Mouse (Mus musculus) forebrain, embryonic 13.5 days (tissue): ENCODE data around the gene Gm3233. TPM values are rescaled to one million over a fixed set of nuclear protein-coding genes. Genes with fewer than 3 reads are reported as not detected.
"Not testable (repeated sequence)": the region's sequence is repeated elsewhere in the genome, so short reads cannot be mapped to it uniquely, and the experiment has no call there.

Source experiments
- ATAC-seq: fragments of 200-750 bp; cut with Nextera tagmentation; 2 replicates; pipeline ENCODE4 v1.8.0; 2017
- H3K27ac ChIP-seq: fragments of 300-500 bp; sonication (generic); 2 replicates; pipeline ENCODE4 v1.5.1; 2015; ENCODE audit warnings: inconsistent platforms, mild to moderate bottlenecking, moderate library complexity
- H3K27me3 ChIP-seq: fragments of 300-500 bp; sonication (generic); 2 replicates; pipeline ENCODE4 v1.6.1; 2015; ENCODE audit warnings: mild to moderate bottlenecking, inconsistent platforms
- H3K36me3 ChIP-seq: fragments of 300-500 bp; sonication (generic); 2 replicates; pipeline ENCODE4 v1.6.1; 2015; ENCODE audit warnings: mild to moderate bottlenecking, inconsistent platforms; ENCODE audit not compliant: poor library complexity, severe bottlenecking
- H3K4me1 ChIP-seq: fragments of 300-500 bp; sonication (generic); 2 replicates; pipeline ENCODE4 v1.6.1; 2015; ENCODE audit warnings: inconsistent platforms
- H3K4me2 ChIP-seq: fragments of 300-500 bp; sonication (generic); 2 replicates; pipeline ENCODE4 v1.6.1; 2015; ENCODE audit warnings: inconsistent platforms, mild to moderate bottlenecking, moderate library complexity
- H3K4me3 ChIP-seq: fragments of 300-500 bp; sonication (generic); 2 replicates; pipeline ENCODE4 v1.5.1; 2015; ENCODE audit warnings: mild to moderate bottlenecking, inconsistent platforms
- H3K9ac ChIP-seq: fragments of 300-500 bp; sonication (generic); 2 replicates; pipeline ENCODE4 v1.6.1; 2015; ENCODE audit warnings: mild to moderate bottlenecking, inconsistent platforms
- H3K9me3 ChIP-seq: fragments of 300-500 bp; sonication (generic); replicated peaks from 2 replicates; pipeline ENCODE4 v1.6.1; 2016; ENCODE audit warnings: inconsistent platforms
- WGBS: fragments of 180-500 bp; shearing (Covaris S2); methylation state at CpG from one replicate; pipeline ENCODE4 v1.1.7; 2015; 5-methylcytosine and 5-hydroxymethylcytosine counted together
- polyA plus RNA-seq: library from polyadenylated mRNA; unstranded; fragments of >200 nt; fragmentation: Nextera tagmentation; extraction: Ambion mirVana; gene quantifications from 2 replicates; pipeline ENCODE4 v1.2.1, GENCODE M21; 2015

The Gm3233 gene
- polyA plus RNA-seq: not detected in 2 replicates

DNA sequence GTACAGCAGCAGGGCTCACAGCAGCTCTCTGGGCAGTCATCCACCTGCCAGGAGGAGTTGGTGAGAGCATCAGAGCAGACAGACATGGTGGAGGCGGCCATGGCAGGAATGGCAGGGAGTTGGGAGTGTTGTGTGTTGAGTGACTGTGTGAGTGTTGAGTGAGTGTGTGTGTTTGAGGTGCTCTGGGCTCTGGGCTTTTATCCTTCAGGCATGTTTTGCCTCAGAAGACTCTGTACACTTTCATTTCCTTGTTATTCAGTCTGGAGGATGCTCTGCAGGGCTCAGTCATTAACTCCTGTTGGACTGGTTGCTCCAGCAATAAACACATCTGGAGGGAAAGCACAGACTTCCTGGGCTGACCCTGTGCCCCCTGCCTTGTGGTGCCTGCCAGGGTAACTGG is at the start of gene Gm3233:
Gm3233 (minus strand) TSS at position 101 of the 400 bp plus-strand sequence.
- not testable (repeated sequence) for H3K9ac ChIP-seq, H3K4me2 ChIP-seq, H3K4me1 ChIP-seq, ATAC-seq, H3K36me3 ChIP-seq, H3K4me3 ChIP-seq, H3K27ac ChIP-seq, H3K9me3 ChIP-seq, H3K27me3 ChIP-seq
- no CpG with 5 or more reads among the region's 1 CpGs for WGBS

DNA sequence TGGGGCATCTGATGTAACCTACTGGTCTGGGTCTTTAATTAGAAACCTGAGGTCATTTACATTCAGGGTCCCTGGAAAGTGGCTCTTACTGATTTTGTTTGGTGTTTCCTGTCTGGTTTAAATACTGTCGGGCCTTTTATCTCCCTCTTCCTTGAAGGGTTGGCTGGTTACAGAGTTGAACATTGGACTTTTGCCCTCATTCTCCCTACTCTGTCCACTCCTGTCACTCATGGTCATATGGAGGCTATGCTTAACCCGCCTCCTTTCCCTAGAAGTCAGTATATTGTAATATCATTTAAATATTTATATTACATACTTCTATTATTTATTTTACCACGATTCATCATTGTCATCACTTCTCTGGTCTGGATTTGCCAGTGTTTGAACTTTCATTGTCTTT is 44.6 kb upstream of the Gm3233 start:
- Histone ChIP-seq H3K36me3 (no peaks in the 10 kb centered on the region), H3K4me3 (no peak overlapping the region), H3K9ac (no peak overlapping the region), H3K27ac (no peak overlapping the region), H3K9me3 (no peaks in the 10 kb centered on the region), H3K4me2 (no peak overlapping the region), H3K4me1 (0 out of 2 replicates have a peak, but pooled peaks cover under 1% of the 10 kb centered on the region), H3K27me3 (no peaks in the 10 kb centered on the region)
- ATAC-seq: no peak
- 84% methylated on average over 3 of the region's 3 CpGs for WGBS

DNA sequence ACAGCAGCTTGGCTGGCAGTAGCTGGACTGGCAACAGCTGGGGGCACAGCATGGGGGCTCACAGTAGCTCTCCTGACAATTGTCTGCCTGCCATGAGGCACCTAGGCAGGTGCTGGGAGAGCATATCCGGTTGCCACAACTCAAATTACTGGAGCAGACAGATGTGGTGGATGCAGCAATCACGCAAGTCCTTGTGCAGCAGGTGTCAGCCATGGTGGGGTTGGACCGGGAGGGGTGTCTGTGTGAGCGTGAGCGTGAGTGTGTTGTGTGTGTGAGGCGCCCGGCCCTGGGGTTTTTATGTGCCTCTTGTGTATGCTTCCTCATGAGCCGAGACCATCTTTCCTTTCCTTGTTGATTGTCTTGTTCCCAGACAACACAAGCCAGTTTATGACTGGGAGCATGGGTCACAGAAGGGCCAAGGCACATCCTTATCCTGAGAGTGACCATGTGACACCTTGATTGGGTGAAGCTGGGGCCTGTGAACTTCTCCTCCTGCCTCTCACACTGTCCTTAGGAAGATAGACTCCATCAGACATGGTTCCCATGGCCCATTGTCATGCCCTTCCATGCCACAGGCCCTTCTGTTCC is 39.5 kb upstream of the Gm3233 start, which contains the start of gene Gm19668:
Gm19668 (minus strand) TSS at position 213 of the 588 bp plus-strand sequence.
- no peak for ATAC-seq

DNA sequence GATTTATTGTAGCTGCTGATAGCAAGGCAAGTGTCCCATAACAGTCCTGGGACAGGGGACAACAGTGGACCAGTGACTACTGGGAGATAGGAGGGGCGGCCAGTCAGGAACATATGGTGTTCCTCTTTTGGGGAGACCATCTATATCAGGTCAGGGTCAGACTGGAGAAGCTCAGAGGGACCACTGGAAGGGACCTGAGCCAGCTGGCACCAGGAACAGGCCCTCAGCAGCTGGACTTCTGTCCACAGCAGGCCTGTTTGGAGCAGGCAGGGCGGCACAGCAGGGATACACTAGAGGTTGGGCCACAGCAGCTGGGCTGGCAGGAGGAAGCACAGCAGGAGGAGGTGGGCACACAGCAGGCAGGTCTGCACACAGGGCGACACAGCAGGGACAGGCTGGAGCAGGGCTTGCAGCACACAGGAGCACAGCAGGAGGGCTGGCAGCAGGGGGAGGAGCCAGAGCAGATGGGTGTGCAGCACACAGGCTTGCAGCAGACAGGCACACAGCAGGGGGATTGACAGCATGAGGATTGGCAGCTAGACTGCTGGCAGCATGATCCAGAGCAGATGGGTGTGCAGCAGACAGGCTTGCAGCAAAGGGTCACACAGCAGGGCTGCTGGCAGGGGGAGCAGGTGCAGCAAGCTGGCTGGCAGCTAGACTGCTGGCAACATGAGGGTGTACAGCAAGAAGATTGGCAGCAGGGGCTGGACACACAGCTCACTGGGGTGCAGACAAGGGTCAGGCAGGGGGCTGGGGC is 38.9 kb upstream of the Gm3233 start:
- H3K27me3 ChIP-seq, ATAC-seq, H3K9ac ChIP-seq, H3K4me2 ChIP-seq, H3K4me3 ChIP-seq, H3K9me3 ChIP-seq, H3K36me3 ChIP-seq: not testable (repeated sequence)
- H3K27ac ChIP-seq: peak overlapping the region; percentile 69
- H3K4me1 ChIP-seq: peaks cover 13% of the 10 kb centered on the region
- WGBS: 38% methylated on average over 3 of the region's 3 CpGs

More for the DNA sequence above, 39.5 kb upstream of the Gm3233 start, which contains the start of gene Gm19668:
- Histone ChIP-seq H3K36me3 (no peaks in the 10 kb centered on the region), H3K9ac (no peak within 1 kb of the TSS), H3K27me3 (no peaks in the 10 kb centered on the region), H3K4me1 (peaks cover 13% of the 10 kb centered on the region), H3K27ac (peak within 1 kb of the TSS; percentile 69), H3K4me2 (no peak within 1 kb of the TSS), H3K9me3 (no peaks in the 10 kb centered on the region), H3K4me3 (no peak within 1 kb of the TSS)
- 66% methylated on average over 8 of the region's 8 CpGs for WGBS

DNA sequence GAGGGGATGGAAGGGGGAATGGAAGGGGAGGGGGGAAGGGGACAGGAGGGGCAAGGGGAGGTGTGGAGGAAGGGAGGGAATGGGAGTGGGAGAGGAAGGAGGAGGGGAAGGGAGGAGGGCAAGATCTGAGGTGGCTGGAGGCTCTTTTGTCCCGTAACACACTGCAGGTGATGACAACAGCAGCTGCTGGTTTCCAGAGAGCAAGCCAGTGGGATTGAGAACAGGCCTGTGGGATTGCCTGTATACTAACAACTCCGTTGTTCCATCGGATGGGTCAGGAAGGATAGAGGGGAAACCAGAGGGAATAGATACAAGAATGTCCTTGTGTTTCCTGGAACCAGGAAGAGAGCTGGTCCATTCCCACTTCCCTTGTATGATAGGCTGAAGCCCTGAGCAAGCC is 38.2 kb upstream of the Gm3233 start:
- H3K27me3 ChIP-seq: no peaks in the 10 kb centered on the region
- no peaks in the 10 kb centered on the region for H3K9me3 ChIP-seq
- H3K4me3 ChIP-seq: no peak overlapping the region
- peaks cover 13% of the 10 kb centered on the region for H3K4me1 ChIP-seq
- ATAC-seq: no peak
- H3K4me2 ChIP-seq: no peak overlapping the region
- peak overlapping the region; percentile 69 for H3K27ac ChIP-seq
- 15% methylated on average over 3 of the region's 3 CpGs for whole genome bisulfite sequencing
- H3K9ac ChIP-seq: no peak overlapping the region
- H3K36me3 ChIP-seq: no peaks in the 10 kb centered on the region

DNA sequence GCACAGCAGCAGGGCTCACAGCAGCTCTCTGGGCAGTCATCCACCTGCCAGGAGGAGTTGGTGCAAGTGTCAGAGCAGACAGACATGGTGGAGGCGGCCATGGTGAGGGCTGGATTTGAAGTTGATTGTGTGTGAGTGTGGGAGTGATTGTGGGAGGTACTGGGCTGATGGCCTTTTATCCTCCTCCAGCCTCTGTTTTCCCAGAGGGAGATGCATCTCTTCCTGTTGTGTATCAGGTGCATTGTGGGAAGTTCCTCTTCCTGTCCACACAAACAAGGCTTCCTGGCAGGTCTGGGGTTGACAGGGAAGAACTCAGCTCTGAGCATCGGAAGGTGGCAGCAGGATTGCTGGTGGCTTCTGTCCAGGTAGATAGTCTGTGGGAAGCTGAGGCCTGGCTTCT is 35.5 kb upstream of the Gm3233 start, which contains the start of gene Gm9639:
Gm9639 (minus strand) TSS at position 101 of the 400 bp plus-strand sequence.
- H3K4me1 ChIP-seq: peaks cover 13% of the 10 kb centered on the region
- H3K4me3 ChIP-seq: no peak within 1 kb of the TSS
- H3K36me3 ChIP-seq: no peaks in the 10 kb centered on the region
- ATAC-seq: no peak
- 50% methylated on average over 2 of the region's 2 CpGs for WGBS
- H3K9ac ChIP-seq: no peak within 1 kb of the TSS
- H3K4me2 ChIP-seq: no peak within 1 kb of the TSS
- no peaks in the 10 kb centered on the region for H3K27me3 ChIP-seq
- no peak within 1 kb of the TSS; the same call in 1 of the 2 replicates for H3K27ac ChIP-seq
- no peaks in the 10 kb centered on the region for H3K9me3 ChIP-seq

DNA sequence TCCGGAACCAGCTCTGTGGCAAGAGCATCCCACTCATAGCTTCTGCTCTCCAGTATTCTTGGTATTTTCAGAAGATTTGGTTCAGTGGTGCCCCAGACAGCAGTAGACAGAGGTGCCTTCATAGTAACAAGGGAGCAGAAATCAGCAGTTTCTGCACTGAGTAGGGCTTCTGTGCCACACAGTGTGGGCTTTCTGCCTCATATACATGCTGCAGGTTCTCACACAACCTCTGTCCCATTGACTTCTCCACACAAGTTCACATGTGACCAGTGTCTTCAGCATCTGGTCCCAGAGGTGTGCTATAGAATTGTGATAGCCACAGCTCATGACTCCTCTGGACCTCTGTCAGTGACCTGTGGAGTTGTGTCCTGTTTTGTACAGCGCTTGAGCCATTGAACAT is 29.1 kb upstream of the Gm3233 start:
- no peaks in the 10 kb centered on the region for H3K36me3 ChIP-seq
- H3K4me2 ChIP-seq: no peak overlapping the region
- H3K9me3 ChIP-seq: no peaks in the 10 kb centered on the region
- H3K4me1 ChIP-seq: no peaks in the 10 kb centered on the region
- no peak for ATAC-seq
- H3K27ac ChIP-seq: no peak overlapping the region
- H3K9ac ChIP-seq: no peak overlapping the region
- no peak overlapping the region for H3K4me3 ChIP-seq
- 92% methylated on average over 2 of the region's 2 CpGs for WGBS
- no peaks in the 10 kb centered on the region for H3K27me3 ChIP-seq

DNA sequence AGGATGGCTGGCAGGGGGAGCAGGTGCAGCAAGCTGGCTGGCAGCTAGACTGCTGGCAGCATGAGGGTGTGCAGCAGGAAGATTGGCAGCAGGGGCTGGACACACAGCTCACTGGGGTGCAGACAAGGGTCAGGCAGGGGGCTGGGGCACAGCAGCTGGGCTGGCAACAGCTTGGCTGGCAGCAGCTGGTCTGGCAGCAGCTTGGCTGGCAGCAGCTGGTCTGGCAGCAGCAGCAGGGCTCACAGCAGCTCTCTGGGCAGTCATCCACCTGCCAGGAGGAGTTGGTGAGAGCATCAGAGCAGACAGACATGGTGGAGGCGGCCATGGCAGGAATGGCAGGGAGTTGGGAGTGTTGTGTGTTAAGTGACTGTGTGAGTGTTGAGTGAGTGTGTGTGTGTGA is 28.4 kb upstream of the Gm3233 start, which contains the start of gene Gm7137:
Gm7137 (minus strand) TSS at position 325 of the 400 bp plus-strand sequence.
- H3K4me3 ChIP-seq, ATAC-seq, H3K9me3 ChIP-seq, H3K4me1 ChIP-seq, H3K27me3 ChIP-seq, H3K36me3 ChIP-seq, H3K4me2 ChIP-seq, H3K9ac ChIP-seq, H3K27ac ChIP-seq: not testable (repeated sequence)
- no CpG with 5 or more reads among the region's 1 CpGs for WGBS

DNA sequence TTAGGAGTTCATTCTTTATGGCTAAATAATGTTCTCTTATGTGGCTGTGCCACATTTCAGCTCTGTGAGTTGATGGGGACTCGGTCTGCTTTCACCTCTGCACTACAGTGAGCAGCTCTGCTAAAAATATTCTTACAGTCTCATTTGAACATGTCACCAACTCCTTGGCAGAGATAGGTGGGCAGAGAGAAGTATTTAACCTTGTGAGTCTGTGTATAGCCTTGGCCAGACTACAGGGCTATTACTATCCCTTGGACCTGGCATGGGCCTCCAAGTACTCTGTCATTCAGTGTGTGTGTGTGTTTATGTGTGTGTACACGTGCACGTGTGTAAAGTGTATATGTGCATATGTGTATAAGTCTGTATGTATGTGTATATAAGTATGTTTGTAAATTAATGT is 23.9 kb upstream of the Gm3233 start:
- not testable (repeated sequence) for H3K4me1 ChIP-seq, ATAC-seq
- 96% methylated on average over 3 of the region's 3 CpGs for WGBS

DNA sequence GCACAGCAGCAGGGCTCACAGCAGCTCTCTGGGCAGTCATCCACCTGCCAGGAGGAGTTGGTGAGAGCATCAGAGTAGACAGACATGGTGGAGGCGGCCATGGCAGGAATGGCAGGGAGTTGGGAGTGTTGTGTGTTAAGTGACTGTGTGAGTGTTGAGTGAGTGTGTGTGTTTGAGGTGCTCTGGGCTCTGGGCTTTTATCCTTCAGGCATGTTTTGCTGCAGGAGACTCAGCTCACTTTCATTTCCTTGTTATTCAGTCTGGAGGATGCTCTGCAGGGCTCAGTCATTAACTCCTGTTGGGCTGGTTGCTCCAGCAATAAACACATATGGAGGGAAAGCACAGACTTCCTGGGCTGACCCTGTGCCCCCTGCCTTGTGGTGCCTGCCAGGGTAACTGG is 23.0 kb upstream of the Gm3233 start, which contains the start of gene Gm3250:
Gm3250 (minus strand) TSS at position 101 of the 400 bp plus-strand sequence.
- ATAC-seq, H3K36me3 ChIP-seq, H3K4me3 ChIP-seq, H3K9ac ChIP-seq, H3K27ac ChIP-seq, H3K9me3 ChIP-seq, H3K4me2 ChIP-seq, H3K27me3 ChIP-seq, H3K4me1 ChIP-seq: not testable (repeated sequence)
- 78% methylated on average over 1 of the region's 1 CpGs for WGBS

More for the DNA sequence above, 23.9 kb upstream of the Gm3233 start:
- not testable (repeated sequence) for H3K36me3 ChIP-seq, H3K9ac ChIP-seq, H3K27ac ChIP-seq, H3K9me3 ChIP-seq, H3K4me3 ChIP-seq, H3K4me2 ChIP-seq, H3K27me3 ChIP-seq

DNA sequence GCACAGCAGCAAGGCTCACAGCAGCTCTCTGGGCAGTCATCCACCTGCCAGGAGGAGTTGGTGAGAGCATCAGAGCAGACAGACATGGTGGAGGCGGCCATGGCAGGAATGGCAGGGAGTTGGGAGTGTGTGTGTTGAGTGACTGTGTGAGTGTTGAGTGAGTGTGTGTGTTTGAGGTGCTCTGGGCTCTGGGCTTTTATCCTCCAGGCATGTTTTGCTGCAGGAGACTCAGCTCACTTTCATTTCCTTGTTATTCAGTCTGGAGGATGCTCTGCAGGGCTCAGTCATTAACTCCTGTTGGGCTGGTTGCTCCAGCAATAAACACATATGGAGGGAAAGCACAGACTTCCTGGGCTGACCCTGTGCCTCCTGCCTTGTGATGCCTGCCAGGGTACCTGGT is 17.4 kb upstream of the Gm3233 start, which contains the start of gene Gm7138:
Gm7138 (minus strand) TSS at position 101 of the 400 bp plus-strand sequence.
- not testable (repeated sequence) for H3K36me3 ChIP-seq, H3K4me2 ChIP-seq, H3K4me3 ChIP-seq, ATAC-seq, H3K27me3 ChIP-seq, H3K4me1 ChIP-seq, H3K9ac ChIP-seq, H3K9me3 ChIP-seq, H3K27ac ChIP-seq
- WGBS: 86% methylated on average over 1 of the region's 1 CpGs

DNA sequence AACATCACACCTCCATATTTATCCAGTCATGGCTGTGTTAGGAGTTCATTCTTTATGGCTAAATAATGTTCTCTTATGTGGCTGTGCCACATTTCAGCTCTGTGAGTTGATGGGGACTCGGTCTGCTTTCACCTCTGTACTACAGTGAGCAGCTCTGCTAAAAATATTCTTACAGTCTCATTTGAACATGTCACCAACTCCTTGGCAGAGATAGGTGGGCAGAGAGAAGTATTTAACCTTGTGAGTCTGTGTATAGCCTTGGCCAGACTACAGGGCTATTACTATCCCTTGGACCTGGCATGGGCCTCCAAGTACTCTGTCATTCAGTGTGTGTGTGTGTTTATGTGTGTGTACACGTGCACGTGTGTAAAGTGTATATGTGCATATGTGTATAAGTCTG is 12.7 kb upstream of the Gm3233 start:
- 100% methylated on average over 3 of the region's 3 CpGs for WGBS
- not testable (repeated sequence) for H3K36me3 ChIP-seq, ATAC-seq

More for the DNA sequence above, 12.7 kb upstream of the Gm3233 start:
- not testable (repeated sequence) for H3K9me3 ChIP-seq, H3K27ac ChIP-seq, H3K9ac ChIP-seq, H3K4me3 ChIP-seq, H3K27me3 ChIP-seq, H3K4me1 ChIP-seq, H3K4me2 ChIP-seq
